In genomic region chr16:17633481-17634181, GRCm38 (mm10) we compare ENCODE assay signal across 14 mouse cellular contexts. TPM values are rescaled to one million over a fixed set of nuclear protein-coding genes. Genes with fewer than 3 reads are reported as not detected.
DNase-seq lines count a peak whose midpoint lies in the region; ATAC-seq and TF ChIP-seq lines count a peak whose summit lies in the region.
"Had no signal": no experiment of that assay in that cellular context is flagged by ENCODE, and none has a peak within 500 bp of the region (broad histone marks: within the 10 kb centered on the region; RNA-seq: fewer than 3 reads in every experiment).

No protein-coding gene starts in this region.

- no peaks in the 10 kb centered on the region for H3K9me3 ChIP-seq in kidney, postnatal 0 days (replicated peaks; ENCODE audit: low read length)
- H3K9me3 ChIP-seq: stomach, embryonic 15.5 days had no signal

- H3K36me3 ChIP-seq in kidney, postnatal 0 days (ENCODE audit: insufficient read depth, low read length), result peaks cover 44% of the 10 kb centered on the region

- no peak for ATAC-seq in kidney, postnatal 0 days (replicated peaks; ENCODE audit: low FRiP score, low read depth)
- ATAC-seq: Patski had no signal

- 84% methylated on average over 8 of the region's 8 CpGs for WGBS in kidney, postnatal 0 days

- no peak overlapping the region for H3K4me2 ChIP-seq in kidney, postnatal 0 days (ENCODE audit: low read length)
- H3K4me2 ChIP-seq: stomach, embryonic 15.5 days had no signal

- H3K27me3 ChIP-seq in kidney, postnatal 0 days (ENCODE audit: insufficient read depth, low read length), result no peaks in the 10 kb centered on the region
- H3K27me3 ChIP-seq: Patski; stomach, embryonic 15.5 days had no signal

- no peak overlapping the region for H3K4me3 ChIP-seq in kidney, postnatal 0 days (replicated peaks; ENCODE audit: low read depth, low read length)
- no peak overlapping the region for H3K4me3 ChIP-seq in cortical plate, adult 2 months (ENCODE audit: insufficient read depth, low read length)
- H3K4me3 ChIP-seq: stomach, embryonic 15.5 days had no signal

- H3K9ac ChIP-seq in kidney, postnatal 0 days (ENCODE audit: low read depth, low read length), result no peak overlapping the region
- H3K9ac ChIP-seq: stomach, embryonic 15.5 days had no signal

- H3K27ac ChIP-seq in kidney, postnatal 0 days, result no peak overlapping the region
- H3K27ac ChIP-seq in cortical plate, adult 2 months (ENCODE audit: insufficient read depth, low read length), result no peak overlapping the region
- H3K27ac ChIP-seq: stomach, embryonic 15.5 days had no signal

- DNase-seq in cerebellum, postnatal 10 days, result peak; percentile 39 to 43
- DNase-seq in cerebellum, adult 9-11 months, result no peak
- no peak for DNase-seq in kidney, postnatal 0 days (ENCODE audit: low spot score)
- no peak for DNase-seq in kidney, postnatal 10 days
- DNase-seq in 3T3-L1 (ENCODE audit: low read depth, low spot score), result peak; percentile 34
- DNase-seq in gastrocnemius, postnatal 25 days, result no peak
- DNase-seq in adrenal gland, postnatal 36 days, result no peak
- DNase-seq: adrenal gland, postnatal 25 days; gastrocnemius, postnatal 10 days; heart, postnatal 10 days; kidney, adult 8-10 months had no signal

- TF ChIP-seq POLR2A in cortical plate, adult 2 months (IDR thresholded peaks at IDR 0.05; ENCODE audit: extremely low read depth, insufficient read depth, low read length), result no peak

- H3K4me1 ChIP-seq in kidney, postnatal 0 days (replicated peaks; ENCODE audit: insufficient read depth, low read length), result no peaks in the 10 kb centered on the region
- no peaks in the 10 kb centered on the region for H3K4me1 ChIP-seq in cortical plate, adult 2 months (ENCODE audit: control insufficient read depth, insufficient read depth, low read length)
- H3K4me1 ChIP-seq: stomach, embryonic 15.5 days had no signal

- TF ChIP-seq CTCF in kidney, postnatal 0 days (IDR thresholded peaks at IDR 0.05; ENCODE audit: low read depth), result peak; percentile 18; the same call in 1 of the 2 replicates
- peak; percentile 38; the same call in 1 of the 2 replicates for TF ChIP-seq CTCF in cortical plate, adult 2 months (IDR thresholded peaks at IDR 0.05; ENCODE audit: extremely low read depth, insufficient read depth, low read length)

RNA-seq across cellular contexts. Expression of gene Ccdc74a, which starts 12.6 kb away (rescaled TPM):
- 8.1 and 8.6 TPM in 2 replicates for polyA plus RNA-seq in kidney, postnatal 0 days (2015; fragmentation: Nextera tagmentation; extraction: Ambion mirVana)
- 33.0 and 39.9 TPM in 2 replicates for polyA plus RNA-seq in cortical plate, adult 2 months (2012; rRNA removed)
- total RNA-seq in gastrocnemius, postnatal 25 days (2021), result 1 to 10 TPM in 1 of 2 experiments, under 1 TPM in 1; 0.77 to 1.6 TPM
- 1 to 10 TPM; 1.5 to 2.5 TPM for total RNA-seq in adrenal gland, postnatal 36 days (2021)

RNA-seq across cellular contexts. Expression of gene Smpd4, which starts 14.5 kb away (rescaled TPM):
- 21.2 and 22.3 TPM in 2 replicates for polyA plus RNA-seq in kidney, postnatal 0 days (2015; fragmentation: Nextera tagmentation; extraction: Ambion mirVana)
- 196 and 203 TPM in 2 replicates for polyA plus RNA-seq in cortical plate, adult 2 months (2012; rRNA removed)
- total RNA-seq in gastrocnemius, postnatal 25 days (2021), result 1 to 10 TPM; 7.5 to 9.0 TPM
- total RNA-seq in adrenal gland, postnatal 36 days (2021), result 10 to 100 TPM; 24.5 to 28.1 TPM

RNA-seq across cellular contexts. Expression of gene Slc7a4, which starts 50.6 kb away (rescaled TPM):
- 14.3 and 15.5 TPM in 2 replicates for polyA plus RNA-seq in kidney, postnatal 0 days (2015; fragmentation: Nextera tagmentation; extraction: Ambion mirVana)
- polyA plus RNA-seq in cortical plate, adult 2 months (2012; rRNA removed), result 82.5 and 104 TPM in 2 replicates
- under 1 TPM; 0.32 to 0.36 TPM for total RNA-seq in gastrocnemius, postnatal 25 days (2021)
- total RNA-seq in adrenal gland, postnatal 36 days (2021), result 10 to 100 TPM; 10.1 to 17.8 TPM

Comparison
In these comparisons a context has a peak if more than half of its experiments do, and no peak if none do; other contexts are left out.
1. DNase-seq: peak in cerebellum, postnatal 10 days (2 of 2) and 3T3-L1 (single experiment); none in cerebellum, adult 9-11 months (single experiment), kidney, postnatal 0 days (single experiment), kidney, postnatal 10 days (single experiment), gastrocnemius, postnatal 25 days (single experiment) and adrenal gland, postnatal 36 days (0 of 2).
2. RNA of gene Slc7a4, which starts 50.6 kb away (total RNA-seq): 10.1 to 17.8 TPM in adrenal gland, postnatal 36 days; 0.32 to 0.36 TPM in gastrocnemius, postnatal 25 days; every median in the first group is over 4 times any median in the second.